Mouse (Mus musculus) mouse embryonic stem cell (cell line): ENCODE results near the gene Flrt1.

Experiments
- in situ Hi-C, 2 experiments: fragments of 300-500 bp; cut with MboI; formaldehyde crosslinking; loops; 1 replicate in 1 of 2; 3 replicates in 1 of 2; pipeline ENCODE4 v1.14.3; 2019 to 2020; ENCODE audit warnings: low sequenced_read_pairs in 2 of 2, low pct_unique_long_range_greater_than_20kb in 1 of 2, mixed read lengths in 1 of 2; ENCODE audit not compliant: unreplicated experiment in 1 of 2

Flrt1 gene

DNA sequence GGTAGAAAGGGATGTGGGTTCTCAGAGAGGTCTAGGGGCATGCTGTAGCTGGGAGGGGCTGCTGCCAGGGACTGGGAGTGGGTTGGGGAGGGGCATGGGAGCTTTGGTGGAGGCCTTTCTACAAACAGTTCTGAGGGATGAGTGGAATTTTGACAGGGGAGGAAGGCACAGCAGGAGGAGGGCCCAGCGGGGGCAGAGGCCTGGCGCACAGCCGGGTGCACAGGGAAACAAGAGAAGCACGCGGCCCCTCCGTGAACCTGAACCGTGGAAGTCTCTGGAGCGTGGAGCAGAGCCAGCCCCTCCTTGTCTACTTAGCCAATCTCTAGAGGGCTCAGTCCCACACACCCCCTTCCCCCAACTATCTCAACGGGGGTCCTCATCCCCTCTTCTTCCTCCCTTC, 30.0 kb upstream of the Flrt1 start:
- in situ Hi-C loops = no loop called here

DNA sequence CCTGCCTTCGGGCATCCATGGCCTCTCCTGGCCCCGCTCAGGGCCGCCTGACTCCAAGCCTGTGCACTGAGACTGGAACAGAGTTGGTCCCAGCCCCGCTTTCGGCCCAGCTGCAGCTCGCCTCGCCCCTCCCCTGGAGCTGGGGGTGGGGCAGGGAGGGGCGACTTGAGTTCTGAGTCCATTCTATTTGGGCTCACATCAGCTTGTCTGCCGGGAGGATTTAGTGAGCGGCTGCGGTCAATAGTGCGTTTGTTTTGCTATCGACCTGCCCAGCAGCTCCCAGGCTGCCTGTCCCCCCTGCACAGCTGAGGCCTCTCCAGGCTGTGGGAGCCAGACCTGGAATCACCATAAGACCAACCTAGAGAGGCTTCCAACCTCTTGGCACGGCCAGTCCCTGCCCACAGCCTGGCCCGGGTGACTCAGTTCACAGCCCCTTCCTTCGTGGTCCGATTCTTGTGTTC, 29.1 kb upstream of the Flrt1 start:
- in situ Hi-C loops = no loop called here

- in situ Hi-C loops = no loop called here
Measured at GRCm38 (mm10) chr19:7133436-7133835, 27.9 kb upstream of the Flrt1 start.

- in situ Hi-C loops = no loop called here
Measured at GRCm38 (mm10) chr19:7130317-7130716, 24.8 kb upstream of the Flrt1 start.

GRCm38 (mm10) chr19:7128551-7129475, 23.3 kb upstream of the Flrt1 start:
- in situ Hi-C loops = no loop called here

GRCm38 (mm10) chr19:7126933-7127332, 21.4 kb upstream of the Flrt1 start:
- in situ Hi-C loops = no loop called here

DNA sequence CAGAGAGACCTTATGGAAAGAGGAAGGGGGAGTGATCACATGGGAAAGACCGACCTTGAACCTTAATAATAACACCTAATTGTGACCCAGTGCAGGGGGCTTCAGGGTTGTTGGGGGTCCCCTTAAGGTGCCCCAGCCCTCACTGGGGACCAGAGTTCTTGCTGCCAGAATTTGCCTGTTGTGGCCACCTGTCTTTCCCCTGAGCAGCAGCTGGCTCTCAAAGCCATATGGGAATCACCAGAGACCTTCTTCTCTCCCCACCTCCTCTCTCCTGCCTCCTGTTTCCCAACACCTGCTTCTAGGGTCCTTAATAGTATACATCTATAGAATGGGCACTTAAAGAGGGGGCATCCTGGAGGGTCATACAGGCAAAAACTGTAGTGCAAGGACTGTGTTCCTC, 20.7 kb upstream of the Flrt1 start:
- in situ Hi-C loops = no loop called here

GRCm38 (mm10) chr19:7125526-7126156, 20.1 kb upstream of the Flrt1 start:
- in situ Hi-C loops = no loop called here

DNA sequence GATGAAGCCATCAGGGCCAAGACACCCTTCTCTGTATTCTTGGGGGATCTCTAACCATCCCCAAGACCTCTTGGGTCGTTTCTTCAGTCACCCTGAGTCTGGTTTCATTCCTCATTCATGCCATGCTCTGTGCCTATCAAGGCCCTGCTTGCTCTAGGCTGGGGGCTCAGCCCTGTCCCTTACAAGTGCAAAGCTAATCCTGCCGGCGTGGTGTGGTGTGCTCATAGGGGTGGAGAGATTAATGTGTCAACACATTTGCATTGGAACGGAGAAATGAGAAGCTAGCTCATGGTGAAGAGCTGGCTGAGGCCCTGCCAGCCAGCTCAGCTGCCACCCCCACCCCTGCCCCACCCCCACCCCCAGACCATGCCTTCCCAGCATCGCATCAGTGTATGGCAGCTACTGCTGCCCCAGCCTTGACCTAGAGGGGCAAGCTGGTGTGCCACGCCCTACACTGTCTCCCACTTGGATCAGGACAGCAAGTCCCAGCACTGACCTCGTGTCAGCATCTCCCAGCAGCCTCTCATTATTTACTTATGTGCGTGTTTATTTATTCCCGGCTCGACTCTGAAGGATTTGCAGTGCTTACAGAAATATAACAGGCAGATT, 17.3 kb upstream of the Flrt1 start:
- in situ Hi-C loops = no loop called here

- in situ Hi-C loops = no loop called here
Measured at GRCm38 (mm10) chr19:7122277-7122676, 16.7 kb upstream of the Flrt1 start.

GRCm38 (mm10) chr19:7121252-7121651, 15.7 kb upstream of the Flrt1 start:
- in situ Hi-C loops = no loop called here

GRCm38 (mm10) chr19:7117653-7118307, 12.3 kb upstream of the Flrt1 start:
- in situ Hi-C loops = no loop called here

- in situ Hi-C loops = no loop called here
Measured at GRCm38 (mm10) chr19:7117141-7117540, 11.6 kb upstream of the Flrt1 start.

DNA sequence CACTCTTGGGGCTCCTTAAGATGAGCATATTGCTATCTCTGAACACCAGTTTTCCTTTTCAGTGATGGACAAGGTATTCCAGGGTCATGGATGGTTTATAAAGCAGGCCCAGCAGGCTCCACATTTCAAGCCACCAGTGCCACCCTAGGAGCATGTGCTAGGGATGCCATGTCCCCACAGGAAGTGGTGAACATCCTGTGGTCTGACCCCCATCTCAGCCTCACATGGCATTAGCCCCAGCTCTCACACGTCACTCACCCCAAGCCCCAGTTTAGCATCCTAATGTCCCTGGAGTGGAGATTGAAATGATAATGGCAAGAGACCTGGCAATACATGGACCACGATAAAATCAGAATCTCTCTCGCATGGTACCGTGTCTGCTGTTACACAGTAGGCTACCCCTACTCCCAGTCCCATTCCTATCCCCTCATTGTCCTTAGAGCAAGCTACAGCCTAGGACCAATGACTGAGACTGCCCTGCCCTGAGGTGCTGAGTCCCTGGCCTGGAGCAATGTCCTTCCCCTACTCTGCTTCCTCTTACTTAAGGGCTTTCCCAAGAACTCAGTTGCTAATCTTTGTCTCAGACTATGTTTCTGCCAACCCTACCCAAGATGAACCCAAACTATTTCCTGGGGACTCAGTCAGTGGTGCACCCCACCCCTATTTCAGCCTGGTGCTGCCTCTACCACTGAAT, 10.7 kb upstream of the Flrt1 start:
- in situ Hi-C loops = no loop called here

DNA sequence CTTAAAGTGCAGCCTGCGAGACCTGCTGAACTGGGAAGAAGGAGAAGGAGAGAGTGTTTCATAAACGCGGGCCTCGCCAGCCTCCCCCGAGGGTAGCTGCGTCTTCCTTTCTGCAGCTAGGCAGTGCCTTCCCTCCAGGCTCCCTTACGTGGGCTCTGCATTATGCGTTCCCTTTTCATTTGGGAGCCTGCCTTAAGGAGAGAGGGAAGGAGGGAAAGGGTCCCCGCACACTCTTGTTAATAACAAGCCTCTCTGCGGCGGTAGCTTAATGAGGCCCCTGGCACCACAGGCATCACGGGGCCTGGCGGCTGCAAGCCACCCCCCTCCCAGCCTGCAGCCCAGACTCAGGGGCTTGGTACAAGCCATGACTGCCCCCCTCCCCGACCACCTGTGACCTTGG, 8.0 kb upstream of the Flrt1 start:
- in situ Hi-C loops = no loop called here

DNA sequence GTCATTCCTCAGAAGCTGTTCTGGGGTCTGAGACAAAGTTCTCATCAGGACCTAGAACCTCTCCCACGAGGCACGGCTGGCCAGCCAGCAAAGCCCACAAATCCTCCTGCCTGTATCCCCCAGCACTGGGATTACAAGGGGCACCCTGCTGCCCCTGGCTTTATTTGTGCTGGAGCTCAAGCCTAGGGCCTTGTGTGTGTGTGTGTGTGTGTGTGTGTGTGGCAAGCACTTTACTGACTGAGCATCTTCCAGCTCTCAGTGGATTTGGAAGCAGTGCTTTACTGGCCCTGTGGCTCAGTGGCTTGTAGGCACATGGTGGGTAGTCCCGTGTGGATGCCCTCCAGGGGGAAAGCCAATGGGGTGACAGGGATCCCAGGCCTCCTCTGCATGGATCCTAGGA, 7.1 kb upstream of the Flrt1 start:
- in situ Hi-C loops = no loop called here

DNA sequence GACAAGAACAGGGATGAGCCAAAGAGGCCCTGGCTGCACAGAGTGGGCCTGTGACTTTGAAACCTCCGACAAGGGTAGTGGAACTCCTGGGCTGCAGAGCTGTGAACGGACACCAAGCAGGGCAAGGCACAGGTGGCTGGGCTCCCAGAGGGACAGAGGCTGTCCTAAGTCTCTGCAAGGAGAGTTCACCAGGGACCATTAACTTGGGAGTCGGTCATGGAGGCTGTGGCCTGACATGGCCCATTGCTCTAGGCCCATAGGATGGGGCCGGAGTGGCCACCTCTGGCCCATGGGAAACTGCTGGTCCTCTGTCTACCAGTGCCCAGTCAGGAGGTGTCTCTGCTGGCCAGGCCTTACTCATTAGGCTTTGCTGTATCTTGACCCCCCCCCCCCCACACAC, 6.2 kb upstream of the Flrt1 start:
- in situ Hi-C loops = no loop called here

DNA sequence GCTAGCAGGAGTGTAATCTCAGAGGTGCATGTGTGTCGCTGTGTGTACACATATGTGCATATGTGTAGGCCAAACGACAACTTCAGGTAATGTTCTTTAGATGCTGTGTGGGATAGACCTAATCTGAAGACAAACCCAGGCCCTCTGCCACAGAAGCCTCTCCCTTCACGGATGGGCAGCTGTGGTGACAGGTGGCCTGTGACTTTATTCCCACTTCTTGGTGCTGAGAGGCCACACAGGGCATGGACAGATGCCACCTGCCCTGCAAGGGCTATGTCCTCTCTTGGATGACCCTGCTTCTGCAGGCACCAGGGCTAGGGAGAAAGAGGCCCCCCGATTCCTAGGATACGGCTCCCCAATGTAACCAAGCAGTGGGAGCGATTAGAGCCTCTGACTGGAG, 5.8 kb upstream of the Flrt1 start:
- in situ Hi-C loops = no loop called here
